Mouse (Mus musculus) CD8-positive naive resting alpha-beta T cell, adult 2 months (primary cell): ENCODE measurements at regions not wholly inside any gene's neighbourhood (a gene's known extent, or its start where the extent isn't known, plus 50 kb on each side); places are given as distances from the start of the nearest gene placed in this dataset.

Experiments
- DNase-seq, 2 experiments: peaks; one replicate each; pipeline ENCODE4 v3.0.0; 2022; ENCODE audit warnings: low read depth in 2 of 2, low spot score in 2 of 2

GRCm38 (mm10) chr11:112346532-112346931 lies 435.5 kb upstream of the Sox9 start:
- no peak for DNase-seq

GRCm38 (mm10) chr11:112355311-112355710 lies 426.7 kb upstream of the Sox9 start:
- DNase-seq = no peak

- DNase-seq = no peak
Measured at GRCm38 (mm10) chr11:112366715-112367114, 415.3 kb upstream of the Sox9 start.

GRCm38 (mm10) chr11:112370941-112371340 lies 411.1 kb upstream of the Sox9 start:
- DNase-seq = no peak

GRCm38 (mm10) chr11:112400069-112400468 lies 382.0 kb upstream of the Sox9 start:
- DNase-seq = no peak

- DNase-seq = no peak
Measured at GRCm38 (mm10) chr11:112407681-112408080, 374.3 kb upstream of the Sox9 start.

- no peak for DNase-seq
Measured at GRCm38 (mm10) chr11:112412434-112412833, 369.6 kb upstream of the Sox9 start.

- DNase-seq = no peak
Measured at GRCm38 (mm10) chr11:112442639-112443038, 339.4 kb upstream of the Sox9 start.

GRCm38 (mm10) chr11:112443890-112444289 lies 338.1 kb upstream of the Sox9 start:
- no peak for DNase-seq

GRCm38 (mm10) chr11:112449632-112450031 lies 332.4 kb upstream of the Sox9 start:
- no peak for DNase-seq

- DNase-seq = no peak
Measured at GRCm38 (mm10) chr11:112450227-112450626, 331.8 kb upstream of the Sox9 start.

- no peak for DNase-seq
Measured at GRCm38 (mm10) chr11:112458075-112458474, 323.9 kb upstream of the Sox9 start.

GRCm38 (mm10) chr11:112463121-112463520 lies 318.9 kb upstream of the Sox9 start:
- DNase-seq = no peak

- DNase-seq = no peak
Measured at GRCm38 (mm10) chr11:112464386-112464785, 317.6 kb upstream of the Sox9 start.

GRCm38 (mm10) chr11:112470336-112470735 lies 311.7 kb upstream of the Sox9 start:
- no peak for DNase-seq

- no peak for DNase-seq
Measured at GRCm38 (mm10) chr11:112473237-112473636, 308.8 kb upstream of the Sox9 start.

GRCm38 (mm10) chr11:112473681-112474080 lies 308.3 kb upstream of the Sox9 start:
- no peak for DNase-seq

GRCm38 (mm10) chr11:112480360-112480759 lies 301.7 kb upstream of the Sox9 start:
- DNase-seq = no peak

GRCm38 (mm10) chr11:112501781-112502180 lies 280.2 kb upstream of the Sox9 start:
- no peak for DNase-seq

- DNase-seq = no peak
Measured at GRCm38 (mm10) chr11:112519076-112519475, 262.9 kb upstream of the Sox9 start.

GRCm38 (mm10) chr11:112524983-112525382 lies 257.0 kb upstream of the Sox9 start:
- no peak for DNase-seq

GRCm38 (mm10) chr11:112542573-112542972 lies 239.5 kb upstream of the Sox9 start:
- DNase-seq = no peak

- DNase-seq = no peak
Measured at GRCm38 (mm10) chr11:112543473-112543872, 238.6 kb upstream of the Sox9 start.
